Mouse (Mus musculus): ENCODE results near the gene Olfr1032.
A peak's percentile ranks its signal among the peaks of the same experiment; 100 is the strongest.
"Not testable (repeated sequence)": the region's sequence is repeated elsewhere in the genome, so short reads cannot be mapped to it uniquely, and the experiment has no call there.

Gene Olfr1032

DNA sequence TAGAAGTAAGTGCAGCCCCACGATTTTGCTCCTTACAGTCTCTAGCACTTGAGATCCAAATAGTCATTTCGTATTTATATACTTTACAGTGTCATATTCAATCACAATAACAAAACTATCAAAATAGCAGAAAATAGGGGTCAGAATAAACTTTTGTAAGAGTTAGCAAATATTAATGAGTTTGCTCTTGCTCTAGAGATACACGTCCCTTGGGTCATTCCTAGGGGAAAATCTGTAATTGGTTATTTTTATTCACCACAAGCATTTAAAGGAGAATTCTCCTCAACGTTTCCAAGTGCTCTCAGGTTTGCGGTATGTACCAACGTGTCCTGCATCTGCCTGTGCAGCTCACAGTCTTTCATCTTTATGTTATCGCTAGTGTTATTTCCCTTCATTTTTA lies at the start of gene Olfr1032:
Olfr1032 (plus strand) TSS at position 301 of the 400 bp plus-strand sequence.
- DNase-seq (ENCODE audit: low read depth): no peak

DNA sequence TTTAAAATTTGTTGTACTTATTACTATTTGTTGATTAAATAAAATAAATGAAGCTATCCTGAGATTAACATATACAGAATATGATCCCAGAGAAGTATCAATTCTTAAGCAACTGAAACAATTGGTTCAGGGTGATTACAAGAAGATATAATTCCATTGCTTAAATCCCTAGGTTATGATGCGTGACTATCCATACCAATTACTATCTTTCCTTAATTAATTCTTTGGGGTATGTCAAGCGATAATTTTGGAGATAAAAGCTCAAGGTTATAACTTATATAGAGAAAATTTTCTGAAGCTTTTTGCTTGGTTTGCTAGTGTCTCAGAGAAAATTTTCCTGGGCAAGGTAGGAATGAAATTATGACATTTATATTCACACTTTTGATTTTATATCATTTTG lies 31.7 kb upstream of the Olfr1032 start, which contains the start of gene Olfr1029:
Olfr1029 (plus strand) TSS at position 301 of the 400 bp plus-strand sequence.
- no peak for DNase-seq (ENCODE audit: low read depth)

- no peak for DNase-seq (ENCODE audit: low read depth)
These were observed 26.4 kb upstream of the Olfr1032 start, which contains the start of gene Olfr1030 for GRCm38 (mm10) chr2:85978976-85979375. TSS of gene Olfr1030 (plus strand) at chr2:85979276.

DNA sequence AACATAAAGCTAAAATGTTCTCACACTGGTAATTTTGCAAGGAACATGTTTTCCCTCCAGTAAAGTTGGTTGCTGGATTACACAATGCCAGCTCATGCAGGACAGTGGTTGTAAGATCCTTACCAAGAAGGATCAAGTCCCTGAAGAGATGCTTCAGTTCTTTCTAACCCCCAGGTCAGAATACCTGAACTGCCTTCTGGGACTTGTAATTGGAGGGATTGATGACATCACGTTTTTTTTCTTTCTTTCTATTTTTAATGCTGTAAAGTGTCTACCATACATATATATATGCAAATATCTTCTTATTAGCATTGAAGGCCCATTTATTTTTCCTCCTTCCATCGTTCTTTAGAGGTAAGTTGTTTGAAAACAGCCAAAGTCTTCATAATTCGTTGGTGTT lies 15.3 kb upstream of the Olfr1032 start, which contains the start of gene Olfr1031:
Olfr1031 (plus strand) TSS at position 301 of the 400 bp plus-strand sequence.
- no peak for DNase-seq (ENCODE audit: low read depth)

GRCm38 (mm10) chr2:86020406-86020805 lies 15.1 kb downstream of the Olfr1032 start, which contains the start of gene Olfr1033:
TSS of gene Olfr1033 (plus strand) at chr2:86020633.
- DNase-seq (ENCODE audit: low read depth): peak; percentile 15

- DNase-seq (ENCODE audit: low read depth): not testable (repeated sequence)
These were observed 16.2 kb downstream of the Olfr1032 start for GRCm38 (mm10) chr2:86021518-86021917.

DNA sequence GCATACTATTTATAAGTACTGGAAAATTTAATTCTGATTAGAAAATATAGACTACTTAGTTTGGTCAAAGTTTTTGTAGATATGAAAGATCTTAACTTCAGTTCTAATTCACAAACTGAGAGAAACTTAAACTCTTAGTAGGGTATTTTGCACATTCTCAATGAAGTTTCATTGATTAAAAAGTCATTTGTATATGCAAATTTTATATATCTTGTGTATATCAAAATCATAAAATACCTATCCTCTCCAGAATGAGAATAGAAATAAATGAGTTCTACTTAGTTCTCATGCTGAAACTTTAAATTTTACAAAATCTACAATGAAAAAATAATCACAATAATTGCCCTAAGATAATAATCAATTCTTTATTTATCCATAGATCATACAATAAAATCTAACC lies 40.2 kb downstream of the Olfr1032 start, which contains the start of gene Olfr1034:
Olfr1034 (plus strand) TSS at position 301 of the 400 bp plus-strand sequence.
- no peak for DNase-seq (ENCODE audit: low read depth)

GRCm38 (mm10) chr2:86050777-86051176 lies 45.4 kb downstream of the Olfr1032 start:
- DNase-seq (ENCODE audit: low read depth): not testable (repeated sequence)

Measured in 416B (cell line).